Mouse (Mus musculus): ENCODE results near the gene Tnfrsf9. TPM values are rescaled to one million over a fixed set of nuclear protein-coding genes. Genes with fewer than 3 reads are reported as not detected.
"Not testable (repeated sequence)": the region's sequence is repeated elsewhere in the genome, so short reads cannot be mapped to it uniquely, and the experiment has no call there.

The Tnfrsf9 gene
- polyA plus RNA-seq, 1 experiment from 2014 or later: 1.0 TPM

- Histone ChIP-seq H3K27me3 (no peaks in the 10 kb centered on the region), H3K4me1 (no peaks in the 10 kb centered on the region), H3K9ac (no peak overlapping the region), H3K4me3 (no peak overlapping the region), H3K36me3 (peaks cover 60% of the 10 kb centered on the region), H3K9me3 (no peaks in the 10 kb centered on the region), H3K4me2 (replicated peaks) (no peak overlapping the region), H3K27ac (no peak overlapping the region)
- ATAC-seq (ENCODE audit: insufficient number of reproducible peaks, insufficient read depth, low FRiP score, low TSS enrichment): no peak
- WGBS: 94% methylated on average over 26 of the region's 26 CpGs
These were observed 17.3 kb upstream of the Tnfrsf9 start for GRCm38 (mm10) chr4:150896896-150897624.

- H3K27me3 ChIP-seq: no peaks in the 10 kb centered on the region
- no peak overlapping the region for H3K4me3 ChIP-seq
- 55% methylated on average over 13 of the region's 13 CpGs for WGBS
- no peak for ATAC-seq (ENCODE audit: insufficient number of reproducible peaks, insufficient read depth, low FRiP score, low TSS enrichment)
- no peak overlapping the region for H3K27ac ChIP-seq
- H3K9me3 ChIP-seq: no peaks in the 10 kb centered on the region
- H3K9ac ChIP-seq: no peak overlapping the region
- H3K4me1 ChIP-seq: no peaks in the 10 kb centered on the region
- no peak overlapping the region for H3K4me2 ChIP-seq (replicated peaks)
- H3K36me3 ChIP-seq: peaks cover 78% of the 10 kb centered on the region
These were observed 15.5 kb upstream of the Tnfrsf9 start for GRCm38 (mm10) chr4:150898716-150899365.

DNA sequence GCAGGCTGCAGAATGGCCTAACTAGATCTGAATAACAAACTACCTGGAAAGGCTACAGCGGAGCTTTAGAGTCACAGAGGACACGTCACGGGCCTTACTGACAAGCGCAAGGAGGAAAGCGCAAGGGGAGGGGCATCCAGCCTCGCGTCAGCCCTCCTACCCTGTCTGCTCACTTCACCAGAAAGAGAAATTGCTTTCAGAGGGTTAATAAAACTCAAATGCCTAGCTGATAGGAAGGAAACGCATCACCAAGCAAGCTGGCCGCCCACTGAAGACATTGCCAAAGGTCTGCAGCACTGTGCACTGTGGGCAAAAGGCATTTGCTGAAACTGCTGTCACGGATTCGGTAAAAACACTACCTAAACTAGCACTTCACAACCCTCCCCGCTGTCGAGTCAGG lies 13.9 kb upstream of the Tnfrsf9 start:
- no peak for ATAC-seq (ENCODE audit: insufficient number of reproducible peaks, insufficient read depth, low FRiP score, low TSS enrichment)
- H3K4me2 ChIP-seq (replicated peaks): no peak overlapping the region
- no peaks in the 10 kb centered on the region for H3K9me3 ChIP-seq
- no peak overlapping the region for H3K27ac ChIP-seq
- peaks cover 90% of the 10 kb centered on the region for H3K36me3 ChIP-seq
- no peak overlapping the region for H3K4me3 ChIP-seq
- 95% methylated on average over 13 of the region's 13 CpGs for WGBS
- no peaks in the 10 kb centered on the region for H3K27me3 ChIP-seq
- no peaks in the 10 kb centered on the region for H3K4me1 ChIP-seq
- H3K9ac ChIP-seq: no peak overlapping the region

GRCm38 (mm10) chr4:150901651-150902050 lies 12.7 kb upstream of the Tnfrsf9 start:
- Histone ChIP-seq H3K4me3 (no peak overlapping the region), H3K4me2 (replicated peaks) (no peak overlapping the region), H3K9ac (no peak overlapping the region), H3K36me3 (peaks cover 86% of the 10 kb centered on the region), H3K4me1 (no peaks in the 10 kb centered on the region), H3K27ac (no peak overlapping the region), H3K27me3 (no peaks in the 10 kb centered on the region), H3K9me3 (no peaks in the 10 kb centered on the region)
- 57% methylated on average over 9 of the region's 9 CpGs for WGBS
- no peak for ATAC-seq (ENCODE audit: insufficient number of reproducible peaks, insufficient read depth, low FRiP score, low TSS enrichment)

- Histone ChIP-seq H3K4me1 (no peaks in the 10 kb centered on the region), H3K9ac (no peak overlapping the region), H3K4me3 (no peak overlapping the region), H3K9me3 (no peaks in the 10 kb centered on the region), H3K36me3 (peaks cover 85% of the 10 kb centered on the region), H3K27me3 (no peaks in the 10 kb centered on the region), H3K4me2 (replicated peaks) (no peak overlapping the region), H3K27ac (no peak overlapping the region)
- no peak for ATAC-seq (ENCODE audit: insufficient number of reproducible peaks, insufficient read depth, low FRiP score, low TSS enrichment)
- 90% methylated on average over 12 of the region's 12 CpGs for WGBS
These were observed 12.3 kb upstream of the Tnfrsf9 start for GRCm38 (mm10) chr4:150902062-150902461.

GRCm38 (mm10) chr4:150903091-150903742 lies 11.1 kb upstream of the Tnfrsf9 start:
- H3K4me1 ChIP-seq: no peaks in the 10 kb centered on the region; the same call in 1 of the 2 replicates
- no peak overlapping the region for H3K4me3 ChIP-seq
- H3K9me3 ChIP-seq: no peaks in the 10 kb centered on the region
- peaks cover 74% of the 10 kb centered on the region for H3K36me3 ChIP-seq
- ATAC-seq (ENCODE audit: insufficient number of reproducible peaks, insufficient read depth, low FRiP score, low TSS enrichment): no peak
- no peak overlapping the region for H3K27ac ChIP-seq
- H3K27me3 ChIP-seq: no peaks in the 10 kb centered on the region
- H3K4me2 ChIP-seq (replicated peaks): no peak overlapping the region
- WGBS: 91% methylated on average over 14 of the region's 14 CpGs
- H3K9ac ChIP-seq: no peak overlapping the region

GRCm38 (mm10) chr4:150907099-150907498 lies 7.3 kb upstream of the Tnfrsf9 start:
- no peak for ATAC-seq (ENCODE audit: insufficient number of reproducible peaks, insufficient read depth, low FRiP score, low TSS enrichment)
- Histone ChIP-seq H3K9ac (no peak overlapping the region), H3K27ac (no peak overlapping the region), H3K27me3 (no peaks in the 10 kb centered on the region), H3K36me3 (peaks cover 39% of the 10 kb centered on the region), H3K9me3 (no peaks in the 10 kb centered on the region), H3K4me2 (replicated peaks) (no peak overlapping the region), H3K4me3 (no peak overlapping the region), H3K4me1 (peaks cover 3% of the 10 kb centered on the region; the same call in 1 of the 2 replicates)
- WGBS: 95% methylated on average over 8 of the region's 8 CpGs

DNA sequence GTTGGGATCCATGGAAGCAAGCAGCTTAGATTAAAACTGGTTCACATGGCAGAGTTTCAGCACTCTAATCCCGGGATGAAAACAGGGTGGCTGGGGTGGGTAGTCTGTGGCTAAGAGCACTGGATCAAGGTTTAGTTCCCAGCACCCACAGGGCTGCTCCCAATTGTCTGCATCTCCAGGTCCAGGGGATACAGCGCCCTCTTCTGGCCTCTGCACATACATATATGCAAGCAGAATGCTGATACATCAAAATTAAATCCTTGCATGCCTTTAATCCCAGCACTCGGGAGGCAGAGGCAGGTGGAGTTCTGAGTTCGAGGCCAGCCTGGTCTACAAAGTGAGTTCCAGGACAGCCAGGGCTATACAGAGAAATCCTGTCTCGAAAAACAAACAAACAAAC lies 5.8 kb upstream of the Tnfrsf9 start:
- H3K4me1 ChIP-seq; H3K9ac ChIP-seq; H3K27ac ChIP-seq; H3K27me3 ChIP-seq; ATAC-seq (ENCODE audit: insufficient number of reproducible peaks, insufficient read depth, low FRiP score, low TSS enrichment); H3K9me3 ChIP-seq: not testable (repeated sequence)
- Histone ChIP-seq H3K4me2 (replicated peaks) (peak overlapping the region; percentile 66), H3K4me3 (peak overlapping the region; percentile 96; the same call in 1 of the 2 replicates), H3K36me3 (peaks cover 25% of the 10 kb centered on the region)
- WGBS: 79% methylated on average over 5 of the region's 5 CpGs

DNA sequence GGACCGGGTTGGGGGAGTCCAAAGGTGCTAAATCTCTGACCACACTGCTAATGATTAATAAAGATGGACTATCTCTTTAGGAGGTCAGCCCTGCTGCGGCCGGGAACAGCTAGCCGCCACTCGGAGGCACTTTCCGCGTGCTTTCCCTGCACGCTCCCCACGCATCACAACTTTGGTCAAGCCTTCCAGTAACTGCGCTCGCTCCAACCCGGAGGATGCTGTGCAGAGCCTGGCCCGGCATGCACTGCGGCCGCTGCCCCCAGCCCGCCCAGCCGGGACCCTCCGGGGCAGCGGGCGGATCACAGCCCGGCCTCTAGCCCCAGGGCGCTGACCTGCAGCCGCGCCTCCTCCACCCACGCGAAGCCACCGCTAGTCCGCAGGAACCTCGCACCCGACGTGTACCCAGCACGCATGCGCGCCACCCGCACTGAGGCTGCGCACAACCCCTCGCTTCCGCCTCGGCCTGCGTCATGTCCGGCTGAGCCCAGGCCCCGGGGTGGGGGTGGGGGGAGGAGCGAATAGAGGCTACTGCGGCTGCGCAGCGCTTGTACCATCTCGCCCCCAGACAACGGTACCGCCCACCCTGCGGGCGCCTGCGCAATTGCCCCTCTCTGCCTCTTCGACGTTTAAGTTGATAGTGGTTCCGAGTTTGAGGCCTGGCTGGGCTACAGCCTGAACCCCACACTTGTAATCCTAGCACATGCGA lies 4.8 kb upstream of the Tnfrsf9 start:
- H3K9me3 ChIP-seq: no peaks in the 10 kb centered on the region
- peaks cover 16% of the 10 kb centered on the region for H3K36me3 ChIP-seq
- peak overlapping the region; percentile 66 for H3K4me2 ChIP-seq (replicated peaks)
- WGBS: 1% methylated on average over 56 of the region's 56 CpGs
- peak overlapping the region; percentile 96 for H3K4me3 ChIP-seq
- peak overlapping the region; percentile 90 for H3K27ac ChIP-seq
- peak overlapping the region; percentile 93 for H3K9ac ChIP-seq
- no peaks in the 10 kb centered on the region for H3K27me3 ChIP-seq
- peak; percentile 84 for ATAC-seq (ENCODE audit: insufficient number of reproducible peaks, insufficient read depth, low FRiP score, low TSS enrichment)
- H3K4me1 ChIP-seq: peaks cover 11% of the 10 kb centered on the region; the same call in 1 of the 2 replicates

DNA sequence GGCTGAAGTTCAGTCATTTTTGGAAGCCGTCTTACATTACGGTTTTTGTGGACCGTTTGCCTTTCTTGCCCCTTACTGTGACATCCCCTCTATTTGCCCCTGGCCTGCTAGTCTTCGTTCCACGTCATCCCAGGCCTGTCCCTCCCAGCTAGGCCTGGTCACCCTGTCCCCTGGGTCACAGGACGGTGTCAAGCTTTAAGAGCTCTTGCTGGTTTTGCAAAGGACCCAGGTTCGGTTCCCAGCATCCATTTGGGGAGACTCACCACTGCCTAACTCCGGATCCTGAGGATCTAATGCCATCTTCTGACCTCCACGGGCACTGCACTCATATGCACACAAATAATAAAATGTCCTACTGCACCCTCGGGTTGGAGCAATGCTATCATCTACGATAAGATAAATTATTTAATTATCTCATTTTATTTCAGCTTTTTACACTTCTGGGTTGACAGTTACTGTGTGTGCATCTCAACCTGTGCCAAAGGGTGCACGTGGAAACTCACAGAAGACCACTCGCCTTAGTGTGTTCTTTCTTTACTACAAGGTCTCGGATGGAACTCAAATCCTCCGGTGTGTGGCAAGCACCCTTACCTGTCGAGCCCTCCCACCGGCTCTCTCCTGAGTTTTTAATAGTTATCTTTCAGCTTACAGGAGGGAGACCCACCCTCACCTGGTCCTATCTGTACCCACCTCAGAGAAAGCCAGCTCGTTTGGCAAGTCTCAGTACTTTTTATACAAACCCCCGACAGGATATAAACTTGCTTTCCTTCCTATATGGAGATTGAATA lies 4.0 kb upstream of the Tnfrsf9 start:
- peak overlapping the region; percentile 66 for H3K4me2 ChIP-seq (replicated peaks)
- no peak for ATAC-seq (ENCODE audit: insufficient number of reproducible peaks, insufficient read depth, low FRiP score, low TSS enrichment)
- peak overlapping the region; percentile 68; the same call in 1 of the 2 replicates for H3K27ac ChIP-seq
- H3K36me3 ChIP-seq: peaks cover 11% of the 10 kb centered on the region
- WGBS: 88% methylated on average over 19 of the region's 19 CpGs
- H3K9ac ChIP-seq: 0 out of 2 replicates have a peak overlapping the region, but pooled peaks have one; percentile 21
- H3K27me3 ChIP-seq: no peaks in the 10 kb centered on the region
- H3K4me3 ChIP-seq: peak overlapping the region; percentile 96
- H3K4me1 ChIP-seq: peaks cover 17% of the 10 kb centered on the region
- no peaks in the 10 kb centered on the region for H3K9me3 ChIP-seq

DNA sequence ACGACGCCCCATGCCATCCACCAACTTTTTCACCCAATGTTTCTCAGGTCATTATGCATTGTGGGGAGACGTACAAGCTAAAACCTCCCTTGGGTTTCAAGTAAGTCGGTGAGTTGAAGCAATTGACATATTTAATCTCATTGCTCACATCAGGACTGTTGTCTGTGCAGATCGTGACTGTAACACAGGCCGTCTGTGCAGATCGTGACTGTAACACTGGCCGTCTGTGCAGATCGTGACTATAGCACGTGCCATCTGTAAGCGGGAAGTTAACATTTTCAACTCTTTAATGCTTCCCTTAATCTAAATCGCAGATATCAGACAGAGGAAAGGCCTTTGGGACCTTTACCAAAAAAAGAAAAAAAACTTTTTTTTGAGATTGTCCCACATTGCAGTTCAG lies 619 bp upstream of the Tnfrsf9 start:
- H3K4me3 ChIP-seq: peak overlapping the region; percentile 66

More for the DNA sequence above, 619 bp upstream of the Tnfrsf9 start:
- Histone ChIP-seq H3K9me3 (no peaks in the 10 kb centered on the region), H3K4me1 (peaks cover 20% of the 10 kb centered on the region), H3K36me3 (no peaks in the 10 kb centered on the region), H3K9ac (peak overlapping the region; percentile 80), H3K4me2 (replicated peaks) (peak overlapping the region; percentile 66), H3K27ac (peak overlapping the region; percentile 85), H3K27me3 (no peaks in the 10 kb centered on the region)
- 18% methylated on average over 12 of the region's 12 CpGs for WGBS
- no peak for ATAC-seq (ENCODE audit: insufficient number of reproducible peaks, insufficient read depth, low FRiP score, low TSS enrichment)
